Mouse (Mus musculus) cerebellum, adult 18-20 months (tissue): Measurements from ENCODE around the gene Rragd.
"Not testable (repeated sequence)": the region's sequence is repeated elsewhere in the genome, so short reads cannot be mapped to it uniquely, and the experiment has no call there.

Experiments used
- DNase-seq, 2 experiments: peaks; one replicate each; pipeline ENCODE4 v3.0.0; 2021

Rragd gene

DNA sequence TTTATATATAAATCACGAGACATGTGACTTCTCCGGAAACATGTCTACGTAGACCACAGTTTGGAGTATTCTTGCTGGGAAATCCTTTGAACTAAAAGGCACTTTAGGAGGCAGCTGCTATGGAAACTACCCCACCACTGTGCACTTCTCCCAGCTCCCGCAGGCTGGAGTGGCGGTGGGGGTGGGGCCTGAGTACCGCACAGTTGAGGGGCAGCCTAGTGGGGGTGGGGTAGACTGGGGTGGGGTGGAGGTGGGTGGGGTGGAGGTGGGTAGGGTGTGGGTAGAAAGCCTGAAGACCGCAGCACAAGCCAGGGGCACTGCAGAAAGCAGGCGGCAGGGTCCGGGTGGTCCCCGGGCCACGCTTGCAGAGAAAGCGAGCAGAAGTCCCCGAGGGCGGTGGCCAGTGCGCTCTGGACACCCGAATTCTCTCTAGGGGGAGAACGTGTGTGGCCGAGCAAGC, at the start of gene Rragd:
Rragd (plus strand) TSS at position 322 of the 460 bp plus-strand sequence.
- DNase-seq, result peak in 1 of 2 experiments; percentile 51

DNA sequence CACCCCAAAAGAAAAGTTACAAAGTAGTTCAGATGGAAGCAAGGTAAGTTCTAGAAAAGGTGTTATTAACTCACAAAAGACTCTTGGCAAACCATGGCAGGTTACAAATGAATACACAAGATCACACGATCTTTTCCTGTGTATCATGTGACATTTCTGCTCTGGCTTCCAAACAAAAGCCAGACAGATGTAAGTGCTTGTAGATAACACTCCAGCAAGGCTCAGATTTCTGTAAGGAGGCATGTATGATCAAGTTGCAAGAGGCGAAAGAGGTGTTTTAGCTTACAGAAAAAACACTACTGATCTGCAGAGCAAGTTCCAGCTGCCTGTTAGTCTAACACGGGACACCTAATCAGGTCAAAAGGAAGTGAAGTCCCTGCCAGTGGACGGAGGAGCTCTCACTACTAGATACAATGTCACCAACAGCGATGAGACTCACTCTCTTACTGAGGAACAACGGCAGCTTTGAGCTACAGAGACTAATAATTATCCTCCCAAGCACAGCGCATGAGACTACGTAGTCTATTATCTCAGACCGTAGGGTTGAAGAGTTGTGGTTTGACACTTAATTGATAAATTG, 46.0 kb upstream of the Rragd start:
- no peak for DNase-seq

GRCm38 (mm10) chr4:32939521-32939920, 43.3 kb upstream of the Rragd start:
- DNase-seq, result no peak

DNA sequence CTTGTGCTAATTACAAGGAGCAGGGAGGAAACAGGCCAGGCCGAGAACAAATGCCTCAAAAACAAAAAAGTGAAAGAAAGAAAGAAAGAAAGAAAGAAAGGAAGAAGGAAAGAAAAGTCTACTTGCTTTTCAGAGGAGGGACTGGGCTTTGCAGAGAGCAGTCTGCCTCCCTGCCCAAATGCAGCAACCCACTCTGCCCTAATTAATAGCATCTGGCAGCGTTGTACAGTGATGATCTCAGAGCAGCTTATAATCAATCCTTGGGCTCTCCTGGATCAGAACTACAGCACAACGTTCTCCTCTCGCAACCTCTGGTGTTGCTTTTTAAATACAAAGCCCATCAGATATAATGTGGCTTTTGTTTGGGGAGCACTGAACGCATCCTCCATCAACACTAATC, 42.9 kb upstream of the Rragd start:
- DNase-seq, result no peak

GRCm38 (mm10) chr4:32940984-32941383, 41.9 kb upstream of the Rragd start:
- DNase-seq, result no peak

DNA sequence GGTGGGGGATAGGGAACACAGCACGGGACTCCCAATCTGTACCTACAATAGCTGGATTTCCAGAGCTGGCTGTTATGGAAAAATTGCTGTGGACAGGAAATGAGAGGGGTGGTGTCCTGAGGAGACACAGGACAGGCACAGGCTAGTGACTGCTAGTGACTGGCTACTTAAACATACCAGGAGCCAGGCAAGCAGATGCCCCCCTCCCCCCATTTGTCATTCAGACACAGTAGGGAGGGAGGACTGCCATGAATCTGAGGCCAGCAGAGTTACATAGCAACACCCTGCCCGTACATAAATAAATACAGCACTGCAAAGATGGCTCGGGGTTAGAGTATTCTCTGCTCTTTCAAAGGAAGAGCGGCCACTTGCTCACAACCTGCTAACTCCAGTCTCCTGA, 35.2 kb upstream of the Rragd start:
- DNase-seq, result no peak

- no peak for DNase-seq
These were observed 34.1 kb upstream of the Rragd start for GRCm38 (mm10) chr4:32948696-32949095.

GRCm38 (mm10) chr4:32950356-32951034, 32.3 kb upstream of the Rragd start, which contains the start of gene Ankrd6:
TSS of gene Ankrd6 (minus strand) at chr4:32950841.
- DNase-seq, result peak; percentile 72 to 91

DNA sequence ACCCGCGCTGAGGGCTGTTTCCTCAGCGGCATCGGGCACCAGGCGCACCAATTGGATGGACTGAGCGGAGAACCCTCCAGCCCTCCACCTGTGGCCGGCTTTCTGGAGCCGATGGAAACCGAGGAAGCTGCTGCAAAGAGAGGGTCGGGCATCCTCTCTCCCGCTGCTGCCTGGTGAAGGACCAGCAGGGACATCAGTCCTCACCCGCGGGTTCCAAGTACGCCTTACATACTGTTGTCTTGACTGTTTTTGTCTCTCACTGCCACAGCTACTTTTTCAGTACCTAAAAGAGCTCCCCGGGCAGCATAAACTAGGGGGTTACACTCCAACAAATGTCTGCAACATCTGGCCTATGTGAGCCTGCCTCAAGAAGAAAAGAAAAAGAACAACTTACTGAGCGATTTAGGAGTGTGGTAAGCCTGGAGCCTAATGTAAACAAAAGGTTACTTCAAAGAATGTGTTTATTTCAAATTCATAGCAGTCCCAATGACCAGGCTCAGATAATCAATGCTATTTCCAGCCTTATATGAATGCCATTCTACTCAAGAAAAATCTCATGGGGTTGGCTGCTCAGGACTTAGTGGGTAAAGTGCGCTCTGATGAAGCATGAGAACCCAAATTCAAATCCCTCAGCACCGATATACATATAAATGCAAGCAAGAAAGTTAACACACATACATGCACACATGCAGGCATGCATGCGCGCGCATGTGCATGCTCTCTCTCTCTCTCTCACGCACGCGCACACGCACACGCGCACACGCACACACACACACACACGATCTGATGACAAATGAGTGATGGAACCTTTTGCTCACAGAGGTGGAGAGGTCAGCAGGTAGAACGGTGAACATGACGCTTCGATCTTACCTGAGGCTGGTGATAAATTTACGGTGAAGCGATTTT, 31.5 kb upstream of the Rragd start:
- DNase-seq, result peak; percentile 9 to 16

DNA sequence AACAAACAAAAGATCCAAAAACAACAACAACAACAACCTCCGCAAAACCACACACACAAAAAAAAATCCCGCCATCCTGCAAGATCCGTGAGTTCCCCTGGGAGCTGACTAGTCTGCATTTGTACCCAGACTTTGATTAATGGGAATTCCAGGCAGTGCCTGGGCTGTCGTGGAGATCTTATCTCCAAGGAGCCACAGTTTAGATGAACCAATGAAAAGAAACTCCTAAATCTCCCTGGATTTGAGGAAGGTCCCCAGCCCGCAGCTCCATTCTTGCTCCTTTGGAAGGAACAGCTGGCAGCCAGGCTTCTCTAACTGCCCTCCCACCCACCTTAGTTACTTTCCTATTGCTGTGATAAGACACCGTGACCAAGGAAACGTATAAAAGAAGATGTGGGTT, 30.2 kb upstream of the Rragd start:
- DNase-seq, result no peak

- DNase-seq, result no peak
These were observed 26.4 kb upstream of the Rragd start for GRCm38 (mm10) chr4:32956423-32956822.

DNA sequence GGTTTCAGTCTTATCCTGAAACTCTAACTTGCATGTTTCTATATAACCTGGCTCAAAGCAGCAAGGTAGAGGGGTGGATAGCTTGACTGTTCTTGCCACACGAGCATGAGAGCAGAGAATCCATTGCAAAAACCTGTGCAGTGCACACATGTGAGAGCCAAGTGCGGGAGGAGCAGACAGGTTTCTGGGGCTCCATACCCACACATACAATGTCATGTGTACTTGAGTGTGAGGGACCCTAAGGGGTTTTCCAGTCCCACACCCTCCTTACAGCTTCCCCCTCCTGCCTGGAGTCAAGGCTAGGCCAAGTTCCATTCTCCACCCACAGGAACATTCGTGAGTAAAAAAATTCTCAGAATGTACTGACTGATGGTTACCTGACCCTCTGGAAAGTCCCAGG, 21.4 kb upstream of the Rragd start:
- DNase-seq, result no peak

GRCm38 (mm10) chr4:32964619-32965018, 18.2 kb upstream of the Rragd start:
- DNase-seq, result not testable (repeated sequence)

DNA sequence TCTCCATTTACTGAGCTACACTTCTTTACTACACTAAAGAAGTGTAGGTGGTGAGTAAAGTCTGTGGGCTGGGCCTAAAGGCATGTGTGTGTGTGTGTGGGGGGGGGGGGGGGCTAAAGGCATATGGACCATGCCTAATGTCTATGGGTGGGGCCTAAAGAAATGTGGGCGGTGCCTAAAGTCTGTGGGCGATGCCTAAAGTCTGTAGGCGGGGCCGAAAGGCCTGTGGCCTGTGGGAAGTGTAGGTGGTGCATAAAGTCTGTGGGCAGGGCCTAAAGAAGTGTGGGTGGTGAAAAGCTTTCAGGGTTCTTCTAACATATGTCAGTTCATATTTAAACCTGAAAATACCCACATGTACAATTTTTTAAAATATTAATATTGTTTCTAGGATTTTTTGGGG, 5.5 kb upstream of the Rragd start:
- no peak for DNase-seq

GRCm38 (mm10) chr4:32980061-32980460, 2.8 kb upstream of the Rragd start:
- DNase-seq, result no peak

- DNase-seq, result no peak
These were observed 1.2 kb upstream of the Rragd start for GRCm38 (mm10) chr4:32981617-32982016.

GRCm38 (mm10) chr4:32982041-32982715, 659 bp upstream of the Rragd start:
- DNase-seq, result peak; percentile 45 to 55

GRCm38 (mm10) chr4:32983176-32984155, 629 bp downstream of the Rragd start:
- peak; percentile 75 to 83 for DNase-seq

DNA sequence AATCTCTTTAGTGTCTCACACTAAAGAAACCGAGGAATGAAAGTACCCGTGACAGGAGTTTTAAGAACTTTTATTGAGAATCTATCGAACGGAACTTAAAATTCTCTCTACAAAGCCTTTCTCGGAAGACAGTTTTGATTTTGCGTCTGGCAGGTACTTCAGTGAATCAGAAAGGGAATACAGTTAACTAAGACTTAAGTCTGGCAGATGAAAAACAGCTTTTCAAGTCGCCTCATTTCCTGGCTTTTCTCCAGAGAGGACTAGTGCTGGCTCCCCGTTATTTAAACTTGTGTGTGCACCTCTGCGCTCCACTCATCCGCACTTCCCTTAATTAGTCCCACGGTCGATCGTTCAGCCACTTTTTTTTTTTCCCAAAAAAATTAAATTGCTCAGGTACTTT, 1.4 kb downstream of the Rragd start:
- DNase-seq, result no peak

- no peak for DNase-seq
These were observed 2.2 kb downstream of the Rragd start for GRCm38 (mm10) chr4:32984801-32985675.

- DNase-seq, result no peak
These were observed 2.8 kb downstream of the Rragd start for GRCm38 (mm10) chr4:32985684-32986083.
